Mouse (Mus musculus) gastrocnemius, postnatal 10 days (tissue): ENCODE measurements around the gene Wnt10a. TPM values are rescaled to one million over a fixed set of nuclear protein-coding genes. Genes with fewer than 3 reads are reported as not detected.
"Not testable (repeated sequence)": the region's sequence is repeated elsewhere in the genome, so short reads cannot be mapped to it uniquely, and the experiment has no call there.

Experiments used
- DNase-seq: peaks from one replicate; pipeline ENCODE4 v3.0.0; 2021; ENCODE audit warnings: mixed read lengths
- total RNA-seq, 2 experiments: library from RNA; stranded (reverse); gene quantifications; 2 replicates each; pipeline ENCODE4 v1.2.3; 2021

Gene Wnt10a
- total RNA-seq, 2 experiments from 2014 or later, result 0.29 TPM; not detected in 1

GRCm38 (mm10) chr1:74787846-74788245 lies 3.5 kb upstream of the Wnt10a start:
- DNase-seq, result peak; percentile 77

GRCm38 (mm10) chr1:74788603-74789176 lies 2.6 kb upstream of the Wnt10a start:
- no peak for DNase-seq

- DNase-seq, result no peak
Observed at GRCm38 (mm10) chr1:74790095-74790494, 1.2 kb upstream of the Wnt10a start.

GRCm38 (mm10) chr1:74792831-74793660 lies 1.7 kb downstream of the Wnt10a start:
- DNase-seq, result no peak

- no peak for DNase-seq
Observed at GRCm38 (mm10) chr1:74794487-74795144, 3.3 kb downstream of the Wnt10a start.

- no peak for DNase-seq
Observed at GRCm38 (mm10) chr1:74795145-74795529, 3.8 kb downstream of the Wnt10a start.

- no peak for DNase-seq
Observed at GRCm38 (mm10) chr1:74797459-74797858, 6.1 kb downstream of the Wnt10a start.

GRCm38 (mm10) chr1:74800424-74800888 lies 9.1 kb downstream of the Wnt10a start:
- DNase-seq, result no peak

- DNase-seq, result no peak
Observed at GRCm38 (mm10) chr1:74801631-74802140, 10.4 kb downstream of the Wnt10a start.

- DNase-seq, result peak; percentile 77
Observed at GRCm38 (mm10) chr1:74802795-74803656, 11.7 kb downstream of the Wnt10a start.

- DNase-seq, result no peak
Observed at GRCm38 (mm10) chr1:74804211-74804870, 13.0 kb downstream of the Wnt10a start.

GRCm38 (mm10) chr1:74805340-74805835 lies 14.1 kb downstream of the Wnt10a start:
- no peak for DNase-seq

GRCm38 (mm10) chr1:74805843-74806242 lies 14.5 kb downstream of the Wnt10a start:
- no peak for DNase-seq

GRCm38 (mm10) chr1:74806360-74807311 lies 15.3 kb downstream of the Wnt10a start:
- no peak for DNase-seq

- DNase-seq, result no peak
Observed at GRCm38 (mm10) chr1:74807551-74808071, 16.3 kb downstream of the Wnt10a start.

- peak; percentile 93 for DNase-seq
Observed at GRCm38 (mm10) chr1:74808078-74808477, 16.8 kb downstream of the Wnt10a start.

GRCm38 (mm10) chr1:74809007-74809406 lies 17.7 kb downstream of the Wnt10a start:
- no peak for DNase-seq

GRCm38 (mm10) chr1:74814931-74815647 lies 23.8 kb downstream of the Wnt10a start:
- no peak for DNase-seq

- not testable (repeated sequence) for DNase-seq
Observed at GRCm38 (mm10) chr1:74815965-74816364, 24.6 kb downstream of the Wnt10a start.
